Mouse (Mus musculus) bone marrow, adult 2 months (tissue): ENCODE data around the gene Dlx6.

Experiments
- CTCF ChIP-seq: fragments of 200-500 bp; IDR thresholded peaks from 2 replicates; pipeline ENCODE4 v1.5.1; 2011; ENCODE audit warnings: low read length, control low read depth; ENCODE audit not compliant: control insufficient read depth, insufficient read depth
- POLR2A ChIP-seq: fragments of 200-500 bp; IDR thresholded peaks from 2 replicates; pipeline ENCODE4 v1.6.1; 2011; ENCODE audit warnings: low read depth, mild to moderate bottlenecking, control low read depth, low read length, borderline replicate concordance; ENCODE audit not compliant: control insufficient read depth

DNA sequence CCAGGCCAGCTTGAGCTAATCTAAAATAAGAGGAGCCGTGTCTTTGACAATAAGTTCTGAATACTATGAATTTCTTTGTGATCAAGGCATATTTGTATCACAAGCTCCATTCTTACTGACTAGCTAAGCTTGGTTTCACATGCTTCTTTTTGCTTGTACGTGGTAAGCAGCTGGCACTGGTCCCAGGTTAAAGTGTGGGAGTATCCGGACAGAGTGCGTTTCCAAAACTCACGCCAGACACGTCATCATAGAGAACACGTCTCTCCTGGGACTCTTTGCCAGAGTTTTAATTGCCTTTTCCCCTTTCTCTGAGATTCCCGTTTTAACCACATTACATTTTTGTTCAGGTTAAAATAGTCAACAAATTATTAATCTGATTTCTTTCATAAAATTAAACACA, 46.5 kb downstream of the Dlx6 start:
- TF ChIP-seq POLR2A (no peak), CTCF (no peak)
